Mouse (Mus musculus) left cerebral cortex, adult 18-20 months (tissue): ENCODE measurements around the gene Klhl29. TPM values are rescaled to one million over a fixed set of nuclear protein-coding genes. Genes with fewer than 3 reads are reported as not detected.

Experiments used
- DNase-seq, 2 experiments: peaks; one replicate each; pipeline ENCODE4 v3.0.0; 2021 to 2022; ENCODE audit warnings: low spot score in 2 of 2, mixed read lengths in 1 of 2
- total RNA-seq, 2 experiments: library from RNA; stranded (reverse); gene quantifications; 2 replicates each; pipeline ENCODE4 v1.2.3; 2021

Gene Klhl29
- total RNA-seq, 2 experiments from 2014 or later: 34.2 to 39.1 TPM

DNA sequence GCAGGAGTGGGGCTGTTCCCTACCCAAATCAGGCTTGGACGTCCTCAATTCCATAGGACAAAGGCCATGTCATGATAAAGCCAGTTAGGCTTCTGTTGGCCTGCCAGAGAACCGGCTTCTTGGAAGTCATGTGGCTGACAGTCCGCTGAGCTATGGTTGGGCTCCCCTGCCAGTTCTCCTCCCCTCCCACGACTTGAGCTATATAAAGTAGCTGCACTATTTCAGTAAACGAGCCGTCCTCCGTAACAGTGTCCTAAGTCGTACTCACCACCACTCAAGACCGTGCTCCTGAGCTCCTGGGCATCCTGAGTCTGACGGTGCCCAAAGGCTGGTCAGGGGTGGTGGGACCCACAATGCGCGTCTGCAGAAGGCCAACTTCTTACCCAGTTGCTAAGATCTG lies 302.3 kb downstream of the Klhl29 start:
- peak; percentile 38 to 45 for DNase-seq

DNA sequence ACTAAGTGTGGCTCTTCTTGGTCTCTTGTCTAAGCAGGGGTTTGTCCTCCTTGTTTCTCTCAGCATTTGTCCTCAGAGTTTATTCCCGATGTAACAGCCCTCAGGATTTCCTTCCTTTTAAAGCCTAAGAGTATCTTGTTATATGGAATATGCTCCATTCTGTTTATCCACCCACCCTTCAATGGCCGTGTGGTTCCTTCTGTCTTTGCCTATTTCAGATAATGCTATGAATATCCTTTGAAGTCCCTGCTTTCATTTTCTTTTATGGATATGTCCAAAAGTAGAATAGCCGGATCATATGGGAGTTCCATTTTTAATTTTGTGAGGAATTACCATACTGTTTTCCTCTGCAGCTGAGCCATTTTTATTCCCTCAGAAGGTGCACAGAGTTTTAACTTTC lies 305.4 kb downstream of the Klhl29 start:
- no peak for DNase-seq

DNA sequence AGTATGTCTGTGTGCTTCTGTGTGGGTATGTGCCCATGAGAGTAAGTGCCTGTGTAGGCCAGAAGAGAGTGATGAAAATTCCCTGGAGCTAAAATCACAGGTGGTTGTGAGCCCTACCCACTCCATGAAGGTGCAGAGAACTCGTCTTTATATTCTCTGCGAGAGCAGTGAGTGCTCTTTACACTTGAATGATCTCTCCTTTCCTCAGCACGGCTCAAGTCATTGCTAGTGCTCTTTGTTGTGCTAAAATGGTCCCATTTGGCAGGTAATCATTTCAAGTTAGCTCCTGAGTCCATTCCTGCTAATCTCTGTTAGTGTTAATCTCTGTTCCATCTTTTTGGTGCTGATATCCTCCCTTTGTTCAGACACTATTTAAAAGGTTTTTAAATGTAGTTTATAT lies 307.9 kb downstream of the Klhl29 start:
- no peak for DNase-seq

DNA sequence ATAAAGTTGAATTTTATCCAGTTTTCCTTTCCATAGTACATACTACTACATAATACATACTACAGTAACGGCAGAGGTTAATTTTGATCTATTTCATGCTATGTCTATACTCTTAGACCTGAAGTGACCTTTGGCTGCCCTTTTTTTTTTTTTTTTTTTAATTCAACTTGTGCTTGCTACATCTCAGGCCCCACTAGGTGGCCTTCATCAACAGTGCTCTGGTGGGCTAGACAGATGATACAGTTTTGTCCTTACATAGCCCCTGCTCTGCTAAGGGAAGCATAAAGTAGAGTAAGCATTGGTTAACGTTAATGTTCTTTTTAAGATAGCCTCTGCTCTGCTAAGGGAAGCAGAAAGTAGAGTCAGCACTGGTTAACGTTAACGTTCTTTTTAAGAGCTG lies 327.4 kb downstream of the Klhl29 start:
- no peak for DNase-seq

DNA sequence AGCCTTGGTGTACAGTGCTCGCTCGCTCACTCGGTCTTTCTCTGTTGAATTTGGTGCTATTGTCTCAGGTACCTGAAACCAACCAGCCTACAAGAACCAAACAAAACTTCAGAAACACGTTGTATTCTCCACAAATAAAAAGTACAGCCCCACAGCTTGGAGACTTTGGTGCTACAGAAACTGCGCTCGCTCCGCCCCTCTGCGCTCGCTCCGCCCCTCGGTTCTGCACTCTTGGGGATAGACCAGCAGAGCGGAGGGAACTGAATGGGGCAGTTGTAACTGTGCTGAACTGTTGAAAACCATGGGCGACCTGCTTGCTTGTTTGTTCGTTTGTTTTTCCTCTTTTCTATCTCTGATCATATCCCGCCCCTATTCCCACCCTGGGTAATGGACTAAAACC lies 331.3 kb downstream of the Klhl29 start:
- no peak for DNase-seq

DNA sequence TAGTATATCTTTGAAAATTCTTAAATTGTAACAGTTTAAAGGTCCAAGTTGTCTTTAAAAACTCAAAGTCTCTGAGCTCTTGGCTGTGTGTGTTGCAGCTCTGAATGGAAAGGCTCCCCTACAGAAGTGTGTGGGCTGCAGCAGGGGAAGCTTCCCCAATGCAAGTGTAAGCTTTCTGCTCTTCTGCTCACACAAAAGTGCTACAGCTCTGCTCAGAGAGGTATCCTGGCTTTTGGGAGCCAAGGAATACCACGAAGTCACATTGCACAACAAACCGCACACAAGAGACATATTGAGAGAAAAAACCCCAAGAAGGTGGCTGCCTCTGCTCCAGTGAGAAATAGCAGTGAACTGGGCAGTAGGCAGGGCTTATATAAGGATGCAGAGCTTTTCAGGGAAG lies 337.5 kb downstream of the Klhl29 start:
- peak in 1 of 2 experiments; percentile 21 for DNase-seq

DNA sequence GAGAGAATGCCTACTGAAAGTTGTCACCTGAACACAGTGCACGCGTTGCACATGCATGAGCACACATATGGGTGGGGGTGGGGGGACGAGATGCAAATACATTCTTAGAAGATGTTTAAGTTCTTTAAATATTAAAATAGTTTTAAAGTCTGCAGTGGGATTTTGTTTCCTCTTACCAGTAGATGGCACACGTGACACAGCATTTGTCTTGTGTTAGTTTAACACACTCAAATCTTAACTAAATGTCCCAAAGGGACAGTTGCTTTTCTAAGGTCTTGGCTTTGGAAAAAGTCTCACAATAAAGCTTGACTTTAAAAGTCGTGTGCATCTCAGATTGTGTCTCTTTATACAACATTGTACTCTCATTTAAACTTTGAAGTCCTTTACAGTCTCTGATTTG lies 346.4 kb downstream of the Klhl29 start:
- no peak for DNase-seq
